Mouse (Mus musculus): ENCODE results near the gene Tvp23a. TPM values are rescaled to one million over a fixed set of nuclear protein-coding genes. Genes with fewer than 3 reads are reported as not detected.

Tvp23a gene
- polyA plus RNA-seq, 2 experiments from 2014 or later, result 1.4 to 1.7 TPM

GRCm38 (mm10) chr16:10388634-10389365, 58.4 kb downstream of the Tvp23a start:
- ATAC-seq, result no peak

- ATAC-seq, result no peak
Observed at GRCm38 (mm10) chr16:10385261-10385660, 61.9 kb downstream of the Tvp23a start.

- ATAC-seq, result peak; percentile 32
Observed at GRCm38 (mm10) chr16:10384544-10384943, 62.6 kb downstream of the Tvp23a start.

GRCm38 (mm10) chr16:10384060-10384497, 63.1 kb downstream of the Tvp23a start:
- ATAC-seq, result peak; percentile 80

- no peak for ATAC-seq
Observed at GRCm38 (mm10) chr16:10379531-10379930, 67.6 kb downstream of the Tvp23a start.

- ATAC-seq, result no peak
Observed at GRCm38 (mm10) chr16:10377286-10377685, 69.9 kb downstream of the Tvp23a start.

- no peak for ATAC-seq
Observed at GRCm38 (mm10) chr16:10374254-10375011, 72.7 kb downstream of the Tvp23a start.

GRCm38 (mm10) chr16:10372372-10372771, 74.8 kb downstream of the Tvp23a start:
- no peak for ATAC-seq

Other genes starting within 250 kb of the Tvp23a start
- not detected for gene Emp2, start 133.4 kb downstream of the Tvp23a start, polyA plus RNA-seq (2017; shearing (Covaris generic))
- not detected for gene Tekt5, start 51.9 kb downstream of the Tvp23a start, polyA plus RNA-seq (2017; shearing (Covaris generic))
- 10 to 100 TPM; 42.5 to 52.4 TPM for gene Nubp1, start 35.4 kb downstream of the Tvp23a start, polyA plus RNA-seq (2017; shearing (Covaris generic))
- 1 to 10 TPM in 1 of 2 experiments, under 1 TPM in 1; 0.81 to 7.1 TPM for gene Ciita, start 32.7 kb upstream of the Tvp23a start, polyA plus RNA-seq (2017; shearing (Covaris generic))
- gene Dexi, start 95.7 kb upstream of the Tvp23a start, polyA plus RNA-seq (2017; shearing (Covaris generic)), result 1 to 10 TPM in 1 of 2 experiments, under 1 TPM in 1; 0.95 to 4.4 TPM
- 1 to 10 TPM; 8.4 to 8.7 TPM for gene Clec16a, start 98.0 kb upstream of the Tvp23a start, polyA plus RNA-seq (2017; shearing (Covaris generic))

Data from CD4-positive, CD25-positive, alpha-beta regulatory T cell, adult 4 months (primary cell).